Mouse (Mus musculus) erythroblast, adult 5-6 weeks (primary cell): Measurements from ENCODE around the gene Txnrd2. TPM values are rescaled to one million over a fixed set of nuclear protein-coding genes. Genes with fewer than 3 reads are reported as not detected.

Experiments used
- ATAC-seq: replicated peaks from 2 replicates; pipeline ENCODE4 v1.8.0; 2016; ENCODE audit warnings: moderate number of reproducible peaks, mild to moderate bottlenecking, moderate TSS enrichment, inconsistent platforms; ENCODE audit not compliant: poor library complexity, low FRiP score, severe bottlenecking
- total RNA-seq, 2 experiments: library from RNA; stranded (forward) in 1 of 2; stranded (reverse) in 1 of 2; fragments of 150-400 nt in 1 of 2; fragments of 200-764, 138-1000 nt in 1 of 2; gene quantifications; 2 replicates each; pipeline versions ENCODE4 v1.2.3 to v1.2.4; 2015 to 2017; ENCODE audit warnings: low replicate concordance in 2 of 2

Txnrd2 gene
- total RNA-seq, 2 experiments from 2014 or later, result 274 to 493 TPM

DNA sequence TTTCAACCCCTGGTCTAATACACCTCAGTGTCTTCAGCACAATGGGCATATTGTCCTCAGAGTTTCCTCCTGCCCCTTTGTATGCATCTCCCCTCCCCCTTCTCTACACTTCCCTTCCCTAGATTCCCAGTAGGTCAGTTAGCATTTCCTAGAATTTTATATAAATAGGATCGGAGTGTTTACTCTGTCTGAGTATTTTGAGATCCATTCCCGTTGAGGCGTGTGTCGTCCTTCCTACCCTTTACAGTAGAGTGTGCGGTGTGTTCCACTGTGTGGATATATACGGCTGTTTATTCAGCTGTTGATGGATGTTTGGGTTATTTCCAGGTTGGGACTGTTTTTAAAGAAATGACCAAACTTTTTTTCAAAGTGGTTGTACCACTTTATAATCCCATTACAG is 87.3 kb downstream of the Txnrd2 start:
- no peak for ATAC-seq

DNA sequence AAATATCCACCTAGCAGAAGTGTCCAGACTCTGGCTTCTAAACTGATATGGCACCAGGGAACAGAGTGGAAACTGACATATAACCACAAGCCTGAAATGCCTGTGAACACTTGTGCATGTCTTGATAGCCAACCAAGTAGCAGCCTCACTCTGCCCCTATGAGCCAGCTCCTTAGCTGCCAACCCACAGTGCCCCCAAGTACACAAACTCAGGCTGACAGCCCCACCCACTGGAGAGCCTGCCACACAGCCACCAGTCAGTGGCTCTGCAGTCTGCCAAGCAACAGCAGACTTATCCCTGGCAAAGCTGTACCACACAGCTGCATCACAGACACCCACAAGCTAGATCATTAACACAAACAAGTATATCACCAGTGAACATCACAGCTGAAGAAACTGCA is 91.9 kb downstream of the Txnrd2 start:
- ATAC-seq, result peak; percentile 57; the same call in 1 of the 2 replicates

GRCm38 (mm10) chr16:18523563-18524245 is 97.5 kb downstream of the Txnrd2 start:
- ATAC-seq, result no peak

DNA sequence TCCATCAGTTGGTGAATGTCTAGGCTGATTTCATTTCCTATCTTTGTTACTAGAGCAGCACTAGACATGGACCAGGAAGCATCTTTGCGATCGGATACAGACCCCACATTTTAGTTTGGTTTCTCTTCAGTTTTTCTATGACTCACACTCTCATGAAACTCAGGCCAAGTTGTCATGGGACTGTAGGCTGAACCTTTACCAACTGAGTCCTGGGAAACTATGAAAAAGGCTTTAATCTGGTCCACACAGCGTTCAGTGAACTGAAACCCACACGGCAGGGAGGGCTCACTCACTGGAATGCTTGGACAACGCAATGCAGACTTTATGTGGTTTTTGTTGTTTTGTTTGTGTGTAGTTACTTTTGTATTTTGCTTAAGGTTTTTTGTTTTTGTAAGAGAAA is 102.5 kb downstream of the Txnrd2 start:
- ATAC-seq, result no peak

Other genes with a start within 250 kb of the Txnrd2 start
- gene Ccdc188, start 208.5 kb upstream of the Txnrd2 start, total RNA-seq (2015; ENCODE audit: low replicate concordance), result not detected in 2 replicates
- gene Ccdc188, start 208.5 kb upstream of the Txnrd2 start, total RNA-seq (2017; ENCODE audit: low replicate concordance), result not detected in 2 replicates
- gene Zdhhc8, start 191.2 kb upstream of the Txnrd2 start, total RNA-seq (2015; ENCODE audit: low replicate concordance), result 1.5 and 3.1 TPM in 2 replicates
- gene Zdhhc8, start 191.2 kb upstream of the Txnrd2 start, total RNA-seq (2017; ENCODE audit: low replicate concordance), result 0.26 and 0.56 TPM in 2 replicates
- gene Trmt2a, start 177.7 kb upstream of the Txnrd2 start, total RNA-seq (2015; ENCODE audit: low replicate concordance), result 20.9 and 48.0 TPM in 2 replicates
- 16.4 and 19.1 TPM in 2 replicates for gene Trmt2a, start 177.7 kb upstream of the Txnrd2 start, total RNA-seq (2017; ENCODE audit: low replicate concordance)
- 74.6 and 96.3 TPM in 2 replicates for gene Ranbp1, start 177.7 kb upstream of the Txnrd2 start, total RNA-seq (2015; ENCODE audit: low replicate concordance)
- 83.7 and 90.7 TPM in 2 replicates for gene Ranbp1, start 177.7 kb upstream of the Txnrd2 start, total RNA-seq (2017; ENCODE audit: low replicate concordance)
- gene Gm49776, start 168.1 kb upstream of the Txnrd2 start, total RNA-seq (2015; ENCODE audit: low replicate concordance), result not detected in 2 replicates
- not detected in 2 replicates for gene Gm49776, start 168.1 kb upstream of the Txnrd2 start, total RNA-seq (2017; ENCODE audit: low replicate concordance)
- gene Dgcr8, start 137.1 kb upstream of the Txnrd2 start, total RNA-seq (2015; ENCODE audit: low replicate concordance), result 16.3 and 30.2 TPM in 2 replicates
- 38.3 and 46.7 TPM in 2 replicates for gene Dgcr8, start 137.1 kb upstream of the Txnrd2 start, total RNA-seq (2017; ENCODE audit: low replicate concordance)
- gene Tango2, start 78.3 kb upstream of the Txnrd2 start, total RNA-seq (2015; ENCODE audit: low replicate concordance), result 8.8 and 26.9 TPM in 2 replicates
- 8.8 and 12.1 TPM in 2 replicates for gene Tango2, start 78.3 kb upstream of the Txnrd2 start, total RNA-seq (2017; ENCODE audit: low replicate concordance)
- gene Arvcf, start 78.2 kb upstream of the Txnrd2 start, total RNA-seq (2015; ENCODE audit: low replicate concordance), result 1.5 and 2.7 TPM in 2 replicates
- gene Arvcf, start 78.2 kb upstream of the Txnrd2 start, total RNA-seq (2017; ENCODE audit: low replicate concordance), result 8.7 TPM in 1 of 2 replicates, not detected in the other
- 27.9 and 29.9 TPM in 2 replicates for gene Comt, start 468 bp downstream of the Txnrd2 start, total RNA-seq (2015; ENCODE audit: low replicate concordance)
- 26.8 and 29.1 TPM in 2 replicates for gene Comt, start 468 bp downstream of the Txnrd2 start, total RNA-seq (2017; ENCODE audit: low replicate concordance)
- 2.3 and 10.6 TPM in 2 replicates for gene Gnb1l, start 72.3 kb downstream of the Txnrd2 start, total RNA-seq (2015; ENCODE audit: low replicate concordance)
- 0.94 and 5.6 TPM in 2 replicates for gene Gnb1l, start 72.3 kb downstream of the Txnrd2 start, total RNA-seq (2017; ENCODE audit: low replicate concordance)
- 2.7 TPM in 1 of 2 replicates, not detected in the other for gene Rtl10, start 72.5 kb downstream of the Txnrd2 start, total RNA-seq (2015; ENCODE audit: low replicate concordance)
- 1.1 and 4.5 TPM in 2 replicates for gene Rtl10, start 72.5 kb downstream of the Txnrd2 start, total RNA-seq (2017; ENCODE audit: low replicate concordance)
- not detected in 2 replicates for gene Tbx1, start 164.3 kb downstream of the Txnrd2 start, total RNA-seq (2015; ENCODE audit: low replicate concordance)
- gene Tbx1, start 164.3 kb downstream of the Txnrd2 start, total RNA-seq (2017; ENCODE audit: low replicate concordance), result not detected in 2 replicates
- 3.7 TPM in 1 of 2 replicates, not detected in the other for gene Gp1bb, start 196.0 kb downstream of the Txnrd2 start, total RNA-seq (2015; ENCODE audit: low replicate concordance)
- 0.56 and 0.94 TPM in 2 replicates for gene Gp1bb, start 196.0 kb downstream of the Txnrd2 start, total RNA-seq (2017; ENCODE audit: low replicate concordance)
- not detected in 2 replicates for gene Gm49601, start 200.0 kb downstream of the Txnrd2 start, total RNA-seq (2015; ENCODE audit: low replicate concordance)
- gene Gm49601, start 200.0 kb downstream of the Txnrd2 start, total RNA-seq (2017; ENCODE audit: low replicate concordance), result 0.85 TPM in 1 of 2 replicates, not detected in the other
- 13.4 and 19.4 TPM in 2 replicates for gene Sept5, start 203.6 kb downstream of the Txnrd2 start, total RNA-seq (2015; ENCODE audit: low replicate concordance)
- 11.7 and 15.2 TPM in 2 replicates for gene Sept5, start 203.6 kb downstream of the Txnrd2 start, total RNA-seq (2017; ENCODE audit: low replicate concordance)